Mouse (Mus musculus) CH12.LX (cell line): Measurements from ENCODE around the gene Sphk1.

ENCODE experiments used
- BHLHE40 ChIP-seq: IDR thresholded peaks from 2 replicates; pipeline ENCODE4 v1.6.1; 2011; ENCODE audit warnings: mild to moderate bottlenecking, low read depth, low read length, improper control_type of control experiment
- CHD1 ChIP-seq: IDR thresholded peaks from 2 replicates; pipeline ENCODE4 v1.6.1; 2012; ENCODE audit warnings: low read depth, low read length, improper control_type of control experiment, inconsistent platforms
- CTCF ChIP-seq, 2 experiments: IDR thresholded peaks in 1 of 2; conservative IDR thresholded peaks in 1 of 2; 2 replicates each; pipeline ENCODE4 v1.5.1; 2011 to 2012; ENCODE audit warnings: low read depth in 2 of 2, low read length in 2 of 2, improper control_type of control experiment in 1 of 2, inconsistent platforms in 1 of 2, mild to moderate bottlenecking in 1 of 2, moderate library complexity in 1 of 2
- ETS1 ChIP-seq: conservative IDR thresholded peaks from 2 replicates; pipeline ENCODE4 v1.6.1; 2012; ENCODE audit warnings: low read depth, mild to moderate bottlenecking, inconsistent platforms, low read length, improper control_type of control experiment, moderate library complexity
- MAFK ChIP-seq: IDR thresholded peaks from 2 replicates; pipeline ENCODE4 v1.6.1; 2011; ENCODE audit warnings: low read length, improper control_type of control experiment; ENCODE audit not compliant: insufficient replicate concordance
- SMC3 ChIP-seq: IDR thresholded peaks from 2 replicates; pipeline ENCODE4 v1.6.1; 2011; ENCODE audit warnings: low read depth, low read length, improper control_type of control experiment
- TCF12 ChIP-seq: IDR thresholded peaks from 2 replicates; pipeline ENCODE4 v1.6.1; 2014; ENCODE audit warnings: low read depth, mild to moderate bottlenecking, inconsistent platforms, low read length, improper control_type of control experiment

DNA sequence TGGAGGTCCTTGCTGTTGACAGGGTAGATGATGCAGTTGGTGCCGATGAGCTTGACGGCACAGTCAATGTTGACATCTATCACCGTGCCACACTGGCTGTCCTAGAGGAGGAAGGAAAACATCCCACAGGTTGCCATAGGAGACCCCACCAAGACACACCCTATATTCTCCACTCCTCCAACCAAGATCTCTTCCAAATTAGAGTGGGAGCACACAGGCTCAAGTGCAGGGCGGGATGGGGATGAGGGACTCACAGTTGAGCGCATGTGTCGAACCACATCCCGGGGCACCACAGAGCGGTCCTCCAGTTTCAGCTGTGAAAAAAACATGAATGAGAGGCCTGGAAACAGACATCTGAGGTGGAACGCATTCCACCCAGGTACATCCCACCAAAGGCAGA, 18.1 kb downstream of the Sphk1 start:
- TF ChIP-seq SMC3 (no peak), MAFK (no peak), TCF12 (no peak), CTCF (conservative IDR thresholded peaks at IDR 0.05 in 1 of 2, IDR thresholded peaks at IDR 0.05 in 1 of 2; ENCODE audit: low read depth in 2 of 2, low read length in 2 of 2) (no peak), ETS1 (no peak), BHLHE40 (no peak), CHD1 (no peak)
